Mouse (Mus musculus): Measurements from ENCODE around the gene Mgat5.

The Mgat5 gene

GRCm38 (mm10) chr1:127338833-127339487, 134.1 kb downstream of the Mgat5 start:
- no peak for DNase-seq (ENCODE audit: low read depth, low spot score)

- DNase-seq (ENCODE audit: low read depth, low spot score), result no peak
Observed at GRCm38 (mm10) chr1:127340296-127340695, 135.5 kb downstream of the Mgat5 start.

- no peak for DNase-seq (ENCODE audit: low read depth, low spot score)
Observed at GRCm38 (mm10) chr1:127344913-127345312, 140.1 kb downstream of the Mgat5 start.

GRCm38 (mm10) chr1:127346596-127347139, 141.9 kb downstream of the Mgat5 start:
- DNase-seq (ENCODE audit: low read depth, low spot score), result no peak

GRCm38 (mm10) chr1:127347878-127348620, 143.2 kb downstream of the Mgat5 start:
- no peak for DNase-seq (ENCODE audit: low read depth, low spot score)

GRCm38 (mm10) chr1:127348642-127349341, 144.0 kb downstream of the Mgat5 start:
- DNase-seq (ENCODE audit: low read depth, low spot score), result peak; percentile 18

- no peak for DNase-seq (ENCODE audit: low read depth, low spot score)
Observed at GRCm38 (mm10) chr1:127351380-127352057, 146.7 kb downstream of the Mgat5 start.

GRCm38 (mm10) chr1:127352131-127352793, 147.4 kb downstream of the Mgat5 start:
- no peak for DNase-seq (ENCODE audit: low read depth, low spot score)

- DNase-seq (ENCODE audit: low read depth, low spot score), result no peak
Observed at GRCm38 (mm10) chr1:127353408-127353807, 148.6 kb downstream of the Mgat5 start.

GRCm38 (mm10) chr1:127354152-127354551, 149.3 kb downstream of the Mgat5 start:
- DNase-seq (ENCODE audit: low read depth, low spot score), result no peak

GRCm38 (mm10) chr1:127355034-127355433, 150.2 kb downstream of the Mgat5 start:
- DNase-seq (ENCODE audit: low read depth, low spot score), result no peak

GRCm38 (mm10) chr1:127363638-127364037, 158.8 kb downstream of the Mgat5 start:
- no peak for DNase-seq (ENCODE audit: low read depth, low spot score)

- no peak for DNase-seq (ENCODE audit: low read depth, low spot score)
Observed at GRCm38 (mm10) chr1:127365706-127366105, 160.9 kb downstream of the Mgat5 start.

GRCm38 (mm10) chr1:127366111-127366510, 161.3 kb downstream of the Mgat5 start:
- DNase-seq (ENCODE audit: low read depth, low spot score), result peak; percentile 33

GRCm38 (mm10) chr1:127368513-127368912, 163.7 kb downstream of the Mgat5 start:
- DNase-seq (ENCODE audit: low read depth, low spot score), result no peak

GRCm38 (mm10) chr1:127369538-127369937, 164.7 kb downstream of the Mgat5 start:
- DNase-seq (ENCODE audit: low read depth, low spot score), result no peak

GRCm38 (mm10) chr1:127372096-127372495, 167.3 kb downstream of the Mgat5 start:
- no peak for DNase-seq (ENCODE audit: low read depth, low spot score)

- DNase-seq (ENCODE audit: low read depth, low spot score), result no peak
Observed at GRCm38 (mm10) chr1:127373559-127373958, 168.7 kb downstream of the Mgat5 start.

GRCm38 (mm10) chr1:127374157-127374556, 169.3 kb downstream of the Mgat5 start:
- no peak for DNase-seq (ENCODE audit: low read depth, low spot score)

- no peak for DNase-seq (ENCODE audit: low read depth, low spot score)
Observed at GRCm38 (mm10) chr1:127380140-127380539, 175.3 kb downstream of the Mgat5 start.
